Mouse (Mus musculus) MEL (cell line): Measurements from ENCODE around the gene Dlg2.

ENCODE experiments used
- CTCF ChIP-seq, 3 experiments: IDR thresholded peaks in 2 of 3; conservative IDR thresholded peaks in 1 of 3; 2 replicates each; pipeline ENCODE4 v1.5.1; 2011 to 2012; ENCODE audit warnings: low read length in 3 of 3, low read depth in 2 of 3, mild to moderate bottlenecking in 2 of 3, improper control_type of control experiment in 1 of 3, inconsistent platforms in 1 of 3, mixed read lengths in 1 of 3, moderate library complexity in 1 of 3; ENCODE audit not compliant: control insufficient read depth in 1 of 3, insufficient read depth in 1 of 3, poor library complexity in 1 of 3, severe bottlenecking in 1 of 3
- E2F4 ChIP-seq: IDR thresholded peaks from 2 replicates; pipeline ENCODE4 v1.6.1; 2011; ENCODE audit warnings: low read depth, low read length, improper control_type of control experiment, borderline replicate concordance
- EP300 ChIP-seq, 2 experiments: IDR thresholded peaks; 2 replicates each; pipeline ENCODE4 v1.6.1; 2011; ENCODE audit warnings: improper control_type of control experiment in 2 of 2, low read length in 2 of 2, low read depth in 1 of 2, mild to moderate bottlenecking in 1 of 2
- GABPA ChIP-seq: IDR thresholded peaks from 2 replicates; pipeline ENCODE4 v1.6.1; 2012; ENCODE audit warnings: low read depth, mild to moderate bottlenecking, inconsistent platforms, low read length, improper control_type of control experiment, moderate library complexity
- GATA1 ChIP-seq: IDR thresholded peaks from 2 replicates; pipeline ENCODE4 v1.6.1; 2011; ENCODE audit warnings: low read depth, low read length, improper control_type of control experiment
- POLR2A ChIP-seq, 2 experiments: IDR thresholded peaks; 2 replicates each; pipeline ENCODE4 v1.6.1; 2011 to 2012; ENCODE audit warnings: low read length in 2 of 2, mild to moderate bottlenecking in 2 of 2, control low read depth in 1 of 2, improper control_type of control experiment in 1 of 2, low read depth in 1 of 2, moderate library complexity in 1 of 2; ENCODE audit not compliant: control insufficient read depth in 1 of 2, insufficient read depth in 1 of 2, poor library complexity in 1 of 2
- POLR2AphosphoS2 ChIP-seq: IDR thresholded peaks from 2 replicates; pipeline ENCODE4 v1.6.1; 2011; ENCODE audit warnings: low read length, improper control_type of control experiment
- RAD21 ChIP-seq: IDR thresholded peaks from 2 replicates; pipeline ENCODE4 v1.6.1; 2011; ENCODE audit warnings: mild to moderate bottlenecking, low read depth, low read length, improper control_type of control experiment
- SMC3 ChIP-seq: IDR thresholded peaks from 2 replicates; pipeline ENCODE4 v1.6.1; 2011; ENCODE audit warnings: low read depth, low read length, improper control_type of control experiment
- TAL1 ChIP-seq: IDR thresholded peaks from 2 replicates; pipeline ENCODE4 v1.6.1; 2012; ENCODE audit warnings: mild to moderate bottlenecking, inconsistent platforms, low read length, moderate library complexity, mixed read lengths
- TBP ChIP-seq: IDR thresholded peaks from 2 replicates; pipeline ENCODE4 v1.8.0; 2011; ENCODE audit warnings: low read depth, low read length, improper control_type of control experiment
- TCF12 ChIP-seq: IDR thresholded peaks from 2 replicates; pipeline ENCODE4 v1.6.1; 2014; ENCODE audit warnings: low read depth, mild to moderate bottlenecking, inconsistent platforms, low read length, improper control_type of control experiment, moderate library complexity
- ZMIZ1 ChIP-seq: IDR thresholded peaks from 2 replicates; pipeline ENCODE4 v1.6.1; 2012; ENCODE audit warnings: low read depth, mild to moderate bottlenecking, inconsistent platforms, low read length, improper control_type of control experiment, moderate library complexity

DNA sequence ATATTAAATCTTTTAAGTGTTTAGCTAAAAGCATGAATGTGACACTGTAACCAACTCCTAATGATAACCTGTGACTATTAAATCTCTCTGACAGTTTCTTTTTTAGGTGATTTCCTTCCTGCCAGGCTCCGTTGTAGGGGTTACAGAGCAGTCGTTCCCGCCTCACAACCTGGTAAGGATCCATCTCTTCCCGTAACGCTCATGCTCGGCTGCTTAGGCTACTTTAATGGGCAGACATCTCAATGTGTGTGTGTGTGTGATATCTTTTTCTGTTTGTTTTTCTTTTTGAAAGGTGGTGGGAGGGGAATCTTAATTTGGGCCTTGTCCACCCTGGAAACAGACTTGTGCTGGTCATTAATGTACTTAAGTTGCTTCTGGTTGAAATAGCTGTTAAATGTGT is 32.3 kb upstream of the Dlg2 start:
- TF ChIP-seq CTCF (IDR thresholded peaks at IDR 0.05 in 2 of 3, conservative IDR thresholded peaks at IDR 0.05 in 1 of 3; ENCODE audit: control insufficient read depth in 1 of 3, insufficient read depth in 1 of 3, low read depth in 2 of 3, low read length in 3 of 3, poor library complexity in 1 of 3, severe bottlenecking in 1 of 3) (no peak), ZMIZ1 (no peak), GATA1 (no peak), GABPA (no peak), TCF12 (no peak), RAD21 (no peak), TAL1 (no peak), E2F4 (no peak), POLR2A (IDR thresholded peaks at IDR 0.05; ENCODE audit: control insufficient read depth in 1 of 2, insufficient read depth in 1 of 2, low read depth in 1 of 2, low read length in 2 of 2, poor library complexity in 1 of 2) (no peak), EP300 (IDR thresholded peaks at IDR 0.05; ENCODE audit: low read depth in 1 of 2, low read length in 2 of 2) (no peak), POLR2AphosphoS2 (no peak), SMC3 (no peak), TBP (no peak)
